Mouse (Mus musculus) MEL (cell line): ENCODE measurements at regions not wholly inside any gene's neighbourhood (a gene's known extent, or its start where the extent isn't known, plus 50 kb on each side); places are given as distances from the start of the nearest gene placed in this dataset.

Source experiments
- DNase-seq: peaks from one replicate; pipeline ENCODE4 v3.0.0; 2011; ENCODE audit warnings: low read depth, low spot score
- H3K27ac ChIP-seq: 2 replicates; pipeline ENCODE4 v1.5.1; 2012; ENCODE audit warnings: low read depth, mild to moderate bottlenecking, control low read depth, low read length, moderate library complexity; ENCODE audit not compliant: control insufficient read depth
- H3K27me3 ChIP-seq, 2 experiments: fragments of 150-350 bp in 1 of 2; sonication (generic) in 1 of 2; 2 replicates each; pipeline ENCODE4 v1.6.1; 2012; ENCODE audit warnings: low read length in 2 of 2, mild to moderate bottlenecking in 2 of 2, improper control_type of control experiment in 1 of 2, moderate library complexity in 1 of 2; ENCODE audit not compliant: insufficient read depth in 2 of 2, control insufficient read depth in 1 of 2
- H3K36me3 ChIP-seq, 2 experiments: 2 replicates each; pipeline ENCODE4 v1.6.1; 2012 to 2014; ENCODE audit warnings: low read length in 2 of 2, improper control_type of control experiment in 1 of 2, inconsistent platforms in 1 of 2, mild to moderate bottlenecking in 1 of 2; ENCODE audit not compliant: insufficient read depth in 2 of 2, control insufficient read depth in 1 of 2
- H3K4me1 ChIP-seq, 2 experiments: fragments of 150-350 bp in 1 of 2; sonication (generic) in 1 of 2; 2 replicates each; pipeline ENCODE4 v1.6.1; 2012; ENCODE audit warnings: low read length in 2 of 2, improper control_type of control experiment in 1 of 2, mild to moderate bottlenecking in 1 of 2; ENCODE audit not compliant: insufficient read depth in 2 of 2, control insufficient read depth in 1 of 2
- H3K4me3 ChIP-seq, 2 experiments: fragments of 150-350 bp in 1 of 2; sonication (generic) in 1 of 2; 2 replicates each; pipeline ENCODE4 v1.5.1; 2012; ENCODE audit warnings: low read depth in 2 of 2, low read length in 2 of 2, mild to moderate bottlenecking in 2 of 2, moderate library complexity in 2 of 2, control low read depth in 1 of 2, improper control_type of control experiment in 1 of 2; ENCODE audit not compliant: control insufficient read depth in 1 of 2, insufficient read depth in 1 of 2
- H3K79me2 ChIP-seq: 2 replicates; pipeline ENCODE4 v1.6.1; 2012; ENCODE audit warnings: mild to moderate bottlenecking, low read length, moderate library complexity; ENCODE audit not compliant: control insufficient read depth, poor library complexity, insufficient read depth
- H3K9ac ChIP-seq: 2 replicates; pipeline ENCODE4 v1.6.1; 2012; ENCODE audit warnings: low read depth, mild to moderate bottlenecking, control low read depth, low read length, moderate library complexity; ENCODE audit not compliant: control insufficient read depth, poor library complexity, severe bottlenecking
- H3K9me3 ChIP-seq: fragments of 150-350 bp; sonication (generic); replicated peaks from 2 replicates; pipeline ENCODE4 v1.6.1; 2012; ENCODE audit warnings: mild to moderate bottlenecking, low read length, improper control_type of control experiment, moderate library complexity; ENCODE audit not compliant: insufficient read depth
- BHLHE40 ChIP-seq: IDR thresholded peaks from 2 replicates; pipeline ENCODE4 v1.6.1; 2012; ENCODE audit warnings: low read depth, mild to moderate bottlenecking, inconsistent platforms, low read length, improper control_type of control experiment, borderline replicate concordance
- CHD1 ChIP-seq: IDR thresholded peaks from 2 replicates; pipeline ENCODE4 v1.6.1; 2012; ENCODE audit warnings: low read depth, mild to moderate bottlenecking, inconsistent platforms, low read length, improper control_type of control experiment
- CHD2 ChIP-seq: IDR thresholded peaks from 2 replicates; pipeline ENCODE4 v1.6.1; 2011; ENCODE audit warnings: low read length, improper control_type of control experiment
- E2F4 ChIP-seq: IDR thresholded peaks from 2 replicates; pipeline ENCODE4 v1.6.1; 2011; ENCODE audit warnings: low read depth, low read length, improper control_type of control experiment, borderline replicate concordance
- ELF1 ChIP-seq: IDR thresholded peaks from 2 replicates; pipeline ENCODE4 v1.6.1; 2014; ENCODE audit warnings: low read depth, mild to moderate bottlenecking, inconsistent platforms, low read length, improper control_type of control experiment, moderate library complexity
- EP300 ChIP-seq, 2 experiments: IDR thresholded peaks; 2 replicates each; pipeline ENCODE4 v1.6.1; 2011; ENCODE audit warnings: improper control_type of control experiment in 2 of 2, low read length in 2 of 2, low read depth in 1 of 2, mild to moderate bottlenecking in 1 of 2
- ETS1 ChIP-seq: IDR thresholded peaks from 2 replicates; pipeline ENCODE4 v1.6.1; 2012; ENCODE audit warnings: low read depth, mild to moderate bottlenecking, inconsistent platforms, low read length, improper control_type of control experiment, moderate library complexity
- GATA1 ChIP-seq: IDR thresholded peaks from 2 replicates; pipeline ENCODE4 v1.6.1; 2011; ENCODE audit warnings: low read depth, low read length, improper control_type of control experiment
- HCFC1 ChIP-seq: IDR thresholded peaks from 2 replicates; pipeline ENCODE4 v1.6.1; 2012; ENCODE audit warnings: low read depth, mild to moderate bottlenecking, inconsistent platforms, low read length, improper control_type of control experiment, moderate library complexity
- JUND ChIP-seq: IDR thresholded peaks from 2 replicates; pipeline ENCODE4 v1.6.1; 2011; ENCODE audit warnings: low read depth, mild to moderate bottlenecking, improper control_type of control experiment, low read length
- KAT2A ChIP-seq: conservative IDR thresholded peaks from 2 replicates; pipeline ENCODE4 v1.6.1; 2012; ENCODE audit warnings: low read depth, low read length, improper control_type of control experiment, inconsistent platforms
- MAX ChIP-seq: IDR thresholded peaks from 2 replicates; pipeline ENCODE4 v1.6.1; 2011; ENCODE audit warnings: low read length, improper control_type of control experiment
- MAZ ChIP-seq: IDR thresholded peaks from 2 replicates; pipeline ENCODE4 v1.6.1; 2012; ENCODE audit warnings: low read depth, mild to moderate bottlenecking, inconsistent platforms, low read length, improper control_type of control experiment
- MXI1 ChIP-seq: IDR thresholded peaks from 2 replicates; pipeline ENCODE4 v1.6.1; 2011; ENCODE audit warnings: mild to moderate bottlenecking, low read depth, low read length, improper control_type of control experiment
- MYC ChIP-seq: IDR thresholded peaks from 2 replicates; pipeline ENCODE4 v1.6.1; 2011; ENCODE audit warnings: low read depth, mild to moderate bottlenecking, low read length, improper control_type of control experiment, moderate library complexity
- NELFE ChIP-seq: IDR thresholded peaks from 2 replicates; pipeline ENCODE4 v1.6.1; 2011; ENCODE audit warnings: low read depth, low read length, improper control_type of control experiment
- NRF1 ChIP-seq: IDR thresholded peaks from 2 replicates; pipeline ENCODE4 v1.6.1; 2014; ENCODE audit warnings: low read depth, mild to moderate bottlenecking, inconsistent platforms, low read length, improper control_type of control experiment, moderate library complexity; ENCODE audit not compliant: poor library complexity, insufficient read depth, severe bottlenecking
- POLR2AphosphoS2 ChIP-seq: IDR thresholded peaks from 2 replicates; pipeline ENCODE4 v1.6.1; 2011; ENCODE audit warnings: low read length, improper control_type of control experiment
- RAD21 ChIP-seq: IDR thresholded peaks from 2 replicates; pipeline ENCODE4 v1.6.1; 2011; ENCODE audit warnings: mild to moderate bottlenecking, low read depth, low read length, improper control_type of control experiment
- SIN3A ChIP-seq: IDR thresholded peaks from 2 replicates; pipeline ENCODE4 v1.6.1; 2012; ENCODE audit warnings: low read length, improper control_type of control experiment, inconsistent platforms
- SMC3 ChIP-seq: IDR thresholded peaks from 2 replicates; pipeline ENCODE4 v1.6.1; 2011; ENCODE audit warnings: low read depth, low read length, improper control_type of control experiment
- TAL1 ChIP-seq: IDR thresholded peaks from 2 replicates; pipeline ENCODE4 v1.6.1; 2012; ENCODE audit warnings: mild to moderate bottlenecking, inconsistent platforms, low read length, moderate library complexity, mixed read lengths
- TBP ChIP-seq: IDR thresholded peaks from 2 replicates; pipeline ENCODE4 v1.8.0; 2011; ENCODE audit warnings: low read depth, low read length, improper control_type of control experiment
- TCF12 ChIP-seq: IDR thresholded peaks from 2 replicates; pipeline ENCODE4 v1.6.1; 2014; ENCODE audit warnings: low read depth, mild to moderate bottlenecking, inconsistent platforms, low read length, improper control_type of control experiment, moderate library complexity
- UBTF ChIP-seq: IDR thresholded peaks from 2 replicates; pipeline ENCODE4 v1.6.1; 2012; ENCODE audit warnings: low read depth, mild to moderate bottlenecking, inconsistent platforms, low read length, improper control_type of control experiment, moderate library complexity, borderline replicate concordance; ENCODE audit not compliant: insufficient read depth
- USF1 ChIP-seq: IDR thresholded peaks from 2 replicates; pipeline ENCODE4 v1.6.1; 2014; ENCODE audit warnings: low read depth, mild to moderate bottlenecking, inconsistent platforms, low read length, improper control_type of control experiment, moderate library complexity
- USF2 ChIP-seq, 2 experiments: IDR thresholded peaks; 2 replicates each; pipeline ENCODE4 v1.6.1; 2011 to 2012; ENCODE audit warnings: improper control_type of control experiment in 2 of 2, low read length in 2 of 2, borderline replicate concordance in 1 of 2, inconsistent platforms in 1 of 2, low read depth in 1 of 2, mild to moderate bottlenecking in 1 of 2; ENCODE audit not compliant: insufficient read depth in 1 of 2
- ZC3H11A ChIP-seq: IDR thresholded peaks from 2 replicates; pipeline ENCODE4 v1.6.1; 2012; ENCODE audit warnings: low read depth, mild to moderate bottlenecking, inconsistent platforms, low read length, improper control_type of control experiment
- ZKSCAN1 ChIP-seq: IDR thresholded peaks from 2 replicates; pipeline ENCODE4 v1.6.1; 2012; ENCODE audit warnings: low read depth, mild to moderate bottlenecking, inconsistent platforms, low read length, improper control_type of control experiment, moderate library complexity
- ZMIZ1 ChIP-seq: IDR thresholded peaks from 2 replicates; pipeline ENCODE4 v1.6.1; 2012; ENCODE audit warnings: low read depth, mild to moderate bottlenecking, inconsistent platforms, low read length, improper control_type of control experiment, moderate library complexity
- ZNF384 ChIP-seq: IDR thresholded peaks from 2 replicates; pipeline ENCODE4 v1.6.1; 2012; ENCODE audit warnings: low read depth, mild to moderate bottlenecking, inconsistent platforms, low read length, improper control_type of control experiment

DNA sequence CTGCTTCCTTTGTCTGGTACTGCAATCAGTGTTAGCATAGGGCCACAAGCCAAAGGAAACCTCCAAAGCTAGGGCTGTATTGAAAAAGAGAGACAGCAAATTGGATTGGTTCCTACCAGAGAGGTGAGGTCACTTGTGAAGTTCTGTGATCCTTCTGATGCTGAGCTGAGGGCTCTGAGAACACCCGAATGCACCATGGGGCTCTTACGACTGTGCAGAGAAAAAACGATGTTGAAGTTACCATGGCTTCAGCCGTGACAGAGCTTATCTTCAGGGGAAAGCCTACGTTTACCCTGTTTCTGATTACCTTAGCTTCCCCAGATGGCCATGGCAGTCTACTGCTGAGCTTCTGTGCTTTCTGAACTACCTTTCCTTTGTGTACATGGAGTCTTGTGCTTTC is 53.9 kb upstream of the Fmo9 start:
- Histone ChIP-seq H3K9ac (no peak overlapping the region), H3K79me2 (no peaks in the 10 kb centered on the region), H3K27ac (no peak overlapping the region), H3K4me3 (no peak overlapping the region), H3K4me1 (no peaks in the 10 kb centered on the region), H3K27me3 (no peaks in the 10 kb centered on the region; a peak in 1 of 4 replicates), H3K9me3 (no peaks in the 10 kb centered on the region), H3K36me3 (no peaks in the 10 kb centered on the region)
- TF ChIP-seq EP300 (IDR thresholded peaks at IDR 0.05; ENCODE audit: low read depth in 1 of 2, low read length in 2 of 2) (no peak), UBTF (no peak), ELF1 (no peak), GATA1 (no peak), TAL1 (no peak), USF1 (no peak), JUND (no peak), CHD2 (no peak), MAZ (no peak), ZMIZ1 (no peak), NELFE (no peak), MAX (no peak), ZNF384 (no peak), KAT2A (no peak), MYC (no peak), TBP (no peak)
- DNase-seq = no peak

- DNase-seq = peak; percentile 53
- Histone ChIP-seq H3K79me2 (no peaks in the 10 kb centered on the region), H3K27ac (no peak overlapping the region), H3K4me3 (no peak overlapping the region), H3K9ac (no peak overlapping the region), H3K36me3 (no peaks in the 10 kb centered on the region), H3K27me3 (no peaks in the 10 kb centered on the region; a peak in 1 of 4 replicates), H3K9me3 (no peaks in the 10 kb centered on the region), H3K4me1 (no peaks in the 10 kb centered on the region)
- TF ChIP-seq EP300 (IDR thresholded peaks at IDR 0.05; ENCODE audit: low read depth in 1 of 2, low read length in 2 of 2) = no peak
- TF ChIP-seq SMC3 = peak; percentile 74
- TF ChIP-seq USF2 (IDR thresholded peaks at IDR 0.05; ENCODE audit: borderline replicate concordance in 1 of 2, insufficient read depth in 1 of 2, low read depth in 1 of 2, low read length in 2 of 2) = no peak
- TF ChIP-seq HCFC1 = no peak
- TF ChIP-seq TBP = no peak
- TF ChIP-seq ETS1 = no peak
- TF ChIP-seq TAL1 = no peak
- peak; percentile 61 for TF ChIP-seq RAD21
- TF ChIP-seq CHD1 = no peak
- TF ChIP-seq NELFE = no peak
- TF ChIP-seq E2F4 = no peak
- no peak for TF ChIP-seq UBTF
- no peak for TF ChIP-seq ZKSCAN1
- TF ChIP-seq USF1 = no peak
- no peak for TF ChIP-seq BHLHE40
- no peak for TF ChIP-seq MAZ
- no peak for TF ChIP-seq POLR2AphosphoS2
- no peak for TF ChIP-seq SIN3A
- TF ChIP-seq ZMIZ1 = no peak
- no peak for TF ChIP-seq MYC
- TF ChIP-seq NRF1 = no peak
- TF ChIP-seq CHD2 = no peak
- TF ChIP-seq ELF1 = no peak
- TF ChIP-seq TCF12 = no peak
- peak; percentile 83 for TF ChIP-seq ZNF384
- TF ChIP-seq ZC3H11A = peak; percentile 74
- no peak for TF ChIP-seq MXI1
Measured at GRCm38 (mm10) chr1:166738029-166738428, 56.4 kb upstream of the Fmo9 start.
